Mouse (Mus musculus): Measurements from ENCODE around the gene Clec5a. TPM values are rescaled to one million over a fixed set of nuclear protein-coding genes. Genes with fewer than 3 reads are reported as not detected.

The Clec5a gene
- total RNA-seq, 2 experiments from 2014 or later = 32.6 to 40.3 TPM

Other genes with a start within 250 kb of the Clec5a start
- 7.5 and 9.6 TPM in 2 replicates for gene E330009J07Rik, start 149.7 kb downstream of the Clec5a start, total RNA-seq (2015; ENCODE audit: low replicate concordance)
- 2.8 and 6.0 TPM in 2 replicates for gene E330009J07Rik, start 149.7 kb downstream of the Clec5a start, total RNA-seq (2017; ENCODE audit: low replicate concordance)
- gene Wee2, start 146.7 kb downstream of the Clec5a start, total RNA-seq (2015; ENCODE audit: low replicate concordance) = not detected in 2 replicates
- gene Wee2, start 146.7 kb downstream of the Clec5a start, total RNA-seq (2017; ENCODE audit: low replicate concordance) = not detected in 2 replicates
- 38.0 and 42.5 TPM in 2 replicates for gene Ssbp1, start 114.5 kb downstream of the Clec5a start, total RNA-seq (2015; ENCODE audit: low replicate concordance)
- gene Ssbp1, start 114.5 kb downstream of the Clec5a start, total RNA-seq (2017; ENCODE audit: low replicate concordance) = 17.8 and 23.8 TPM in 2 replicates
- gene Tas2r137, start 94.6 kb downstream of the Clec5a start, total RNA-seq (2015; ENCODE audit: low replicate concordance) = not detected in 2 replicates
- gene Tas2r137, start 94.6 kb downstream of the Clec5a start, total RNA-seq (2017; ENCODE audit: low replicate concordance) = not detected in 2 replicates
- gene Tas2r108, start 92.3 kb downstream of the Clec5a start, total RNA-seq (2015; ENCODE audit: low replicate concordance) = not detected in 2 replicates
- not detected in 2 replicates for gene Tas2r108, start 92.3 kb downstream of the Clec5a start, total RNA-seq (2017; ENCODE audit: low replicate concordance)
- gene Prss37, start 66.3 kb downstream of the Clec5a start, total RNA-seq (2015; ENCODE audit: low replicate concordance) = not detected in 2 replicates
- not detected in 2 replicates for gene Prss37, start 66.3 kb downstream of the Clec5a start, total RNA-seq (2017; ENCODE audit: low replicate concordance)
- not detected in 2 replicates for gene Olfr461, start 30.8 kb downstream of the Clec5a start, total RNA-seq (2015; ENCODE audit: low replicate concordance)
- gene Olfr461, start 30.8 kb downstream of the Clec5a start, total RNA-seq (2017; ENCODE audit: low replicate concordance) = not detected in 2 replicates
- not detected in 2 replicates for gene Olfr460, start 16.3 kb downstream of the Clec5a start, total RNA-seq (2015; ENCODE audit: low replicate concordance)
- gene Olfr460, start 16.3 kb downstream of the Clec5a start, total RNA-seq (2017; ENCODE audit: low replicate concordance) = not detected in 2 replicates
- gene Tas2r138, start 27.5 kb upstream of the Clec5a start, total RNA-seq (2015; ENCODE audit: low replicate concordance) = not detected in 2 replicates
- gene Tas2r138, start 27.5 kb upstream of the Clec5a start, total RNA-seq (2017; ENCODE audit: low replicate concordance) = not detected in 2 replicates
- gene Mgam, start 43.0 kb upstream of the Clec5a start, total RNA-seq (2015; ENCODE audit: low replicate concordance) = 18.4 and 24.8 TPM in 2 replicates
- gene Mgam, start 43.0 kb upstream of the Clec5a start, total RNA-seq (2017; ENCODE audit: low replicate concordance) = 8.1 and 23.0 TPM in 2 replicates